Mouse (Mus musculus) heart, postnatal 14 days (tissue): ENCODE measurements at regions not wholly inside any gene's neighbourhood (a gene's known extent, or its start where the extent isn't known, plus 50 kb on each side); places are given as distances from the start of the nearest gene placed in this dataset.

ENCODE experiments used
- DNase-seq, 2 experiments: peaks; one replicate each; pipeline ENCODE4 v3.0.0; 2021 to 2022
- intact Hi-C: fragments of 180-260 bp; cut with DNase I; formaldehyde crosslinking; loops from one replicate; pipeline ENCODE4 v1.15.1; 2025

DNA sequence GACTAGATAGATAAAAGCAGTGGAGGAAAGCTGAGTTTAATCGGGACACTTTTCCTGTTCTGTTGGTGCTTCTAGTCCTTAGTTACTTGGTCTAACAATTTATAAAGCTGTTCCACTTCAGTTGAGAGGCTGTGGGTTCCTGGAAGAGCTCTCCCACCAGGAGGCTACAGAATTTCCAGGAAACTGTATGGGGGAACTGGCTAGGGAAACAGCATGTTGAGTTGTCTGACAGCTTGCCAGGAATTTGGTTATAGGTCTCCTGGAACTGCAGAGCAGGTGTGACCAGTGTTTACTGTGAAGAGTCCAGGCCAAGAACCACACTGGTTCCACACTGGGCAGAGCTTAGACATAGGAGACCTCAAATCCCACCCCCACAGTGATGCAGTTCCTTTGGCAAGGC, 65.0 kb upstream of the Pik3cg start:
- no peak for DNase-seq
- intact Hi-C loops: no loop called here

- intact Hi-C loops: no loop called here
- no peak for DNase-seq
Observed at GRCm38 (mm10) chr12:32279861-32280260, 71.4 kb upstream of the Pik3cg start.

DNA sequence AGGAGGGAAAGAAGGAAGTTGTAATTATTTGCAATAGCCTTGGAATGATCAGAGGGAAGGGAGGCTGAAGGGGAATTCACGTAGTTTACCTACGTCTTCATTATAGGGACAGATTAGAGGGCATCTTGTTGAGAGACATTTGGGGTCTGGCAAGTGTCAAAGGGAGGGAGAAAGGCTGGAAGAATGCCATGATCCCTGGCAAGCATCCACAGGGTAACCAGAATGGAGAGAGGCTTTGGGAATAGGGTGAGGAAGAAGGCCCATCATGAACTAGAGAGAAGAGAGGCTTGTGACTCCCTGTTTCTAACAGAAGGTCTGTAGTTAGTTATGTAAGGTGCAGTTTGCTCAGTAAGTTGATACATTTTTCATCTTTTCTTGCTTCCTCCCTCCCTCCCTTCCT, 71.8 kb upstream of the Pik3cg start:
- DNase-seq: no peak
- intact Hi-C loops: no loop called here

DNA sequence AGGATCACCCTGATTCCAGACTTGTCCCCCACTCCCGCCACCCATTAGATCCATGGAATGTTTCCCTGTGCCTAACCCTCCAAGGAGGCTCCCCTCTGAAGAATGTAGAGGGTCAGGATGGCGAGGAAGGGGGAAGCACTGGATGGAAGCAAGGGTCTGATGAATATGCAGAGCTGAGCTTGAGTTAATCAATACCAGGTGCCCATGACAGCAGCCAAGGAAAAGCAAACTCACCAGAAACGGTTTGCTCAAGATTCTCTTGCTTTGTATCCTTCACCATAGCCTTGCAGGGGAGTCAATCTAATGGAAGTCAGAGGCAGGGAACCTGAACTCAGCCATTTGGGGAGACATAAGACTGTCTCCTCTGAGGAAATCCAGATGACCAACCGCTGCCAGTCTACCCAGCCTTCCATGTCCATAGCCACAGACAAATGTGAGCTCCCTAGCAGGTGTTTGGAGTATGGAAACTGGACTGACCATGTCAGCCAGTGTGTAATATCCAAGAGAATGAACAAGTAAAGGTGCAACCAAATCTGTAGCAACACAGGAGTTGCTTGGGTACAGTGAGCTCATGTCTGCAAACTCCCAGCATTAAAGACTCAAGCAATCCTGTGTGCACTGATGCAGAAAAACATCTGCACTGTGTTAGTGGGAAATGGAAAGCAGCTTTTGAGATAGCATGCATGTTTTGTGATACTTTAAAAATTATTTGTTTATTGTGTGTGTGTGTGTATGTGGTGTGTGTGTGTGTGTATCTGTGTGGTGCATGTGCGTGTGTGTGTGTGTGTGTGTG, 74.1 kb upstream of the Pik3cg start:
- DNase-seq: no peak
- intact Hi-C loops: no loop called here

- intact Hi-C loops: no loop called here
- no peak for DNase-seq
Observed at GRCm38 (mm10) chr12:32285039-32285438, 76.6 kb upstream of the Pik3cg start.

- no peak for DNase-seq
- intact Hi-C loops: no loop called here
Observed at GRCm38 (mm10) chr12:32286652-32287051, 78.2 kb upstream of the Pik3cg start.

DNA sequence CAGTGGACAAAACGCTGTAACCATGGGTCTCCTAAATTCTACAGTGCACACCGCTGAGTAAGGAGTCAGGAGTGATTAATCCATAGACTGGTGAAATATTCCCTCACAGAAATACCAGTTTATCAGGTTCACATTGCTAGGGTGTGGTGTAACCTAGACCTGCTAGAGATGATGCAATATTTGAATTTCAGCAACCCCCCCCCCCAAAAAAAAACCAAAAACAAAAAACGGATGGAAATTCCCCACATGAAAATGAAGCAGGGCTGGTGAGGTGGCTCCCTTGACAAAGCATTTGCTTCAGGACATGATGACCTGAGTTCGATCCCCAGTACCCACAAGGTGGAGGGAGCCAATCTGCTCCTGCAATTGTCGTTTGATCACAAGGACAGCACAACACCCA, 82.7 kb upstream of the Pik3cg start:
- no peak for DNase-seq
- intact Hi-C loops: loop anchor here (5.0 kb wide), 1 partner anchor 606 kb away; no protein-coding TSS in a partner anchor

GRCm38 (mm10) chr12:32291962-32292748, 83.7 kb upstream of the Pik3cg start:
- intact Hi-C loops: loop anchor here (2.0 to 5.0 kb wide), 2 partner anchors 87 to 605 kb away; partner anchors contain the start of gene Ccdc71l

DNA sequence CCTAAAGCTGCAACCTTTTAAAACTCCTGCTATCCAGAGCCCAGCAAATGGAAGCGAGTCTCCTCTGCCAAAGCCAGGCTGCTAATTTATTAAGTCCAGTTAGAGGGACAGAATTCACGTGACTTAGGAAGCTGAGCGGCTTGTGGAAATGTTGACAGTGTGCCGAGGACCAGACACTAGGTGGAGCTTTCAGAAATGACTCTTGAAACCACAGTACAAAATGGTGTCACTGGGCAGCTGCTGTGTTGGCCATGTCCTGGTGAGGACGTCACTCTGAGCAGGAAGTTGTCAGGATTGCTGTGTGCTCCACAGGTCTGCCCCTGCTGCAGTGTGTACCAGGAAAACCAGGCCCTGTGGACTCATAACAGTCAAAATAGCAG, 84.3 kb upstream of the Pik3cg start:
- DNase-seq: peak in 1 of 2 experiments; percentile 4
- intact Hi-C loops: loop anchor here (2.0 to 5.0 kb wide), 2 partner anchors 86 to 605 kb away; partner anchors contain the start of gene Ccdc71l

More at GRCm38 (mm10) chr12:32291962-32292748, 83.7 kb upstream of the Pik3cg start:
- DNase-seq: peak; percentile 57 to 63

- no peak for DNase-seq
- intact Hi-C loops: no loop called here
Observed at GRCm38 (mm10) chr12:32297431-32297830, 81.1 kb upstream of the Ccdc71l start.

GRCm38 (mm10) chr12:32299714-32300113, 78.8 kb upstream of the Ccdc71l start:
- intact Hi-C loops: no loop called here
- DNase-seq: no peak

- intact Hi-C loops: no loop called here
Observed at GRCm38 (mm10) chr12:32305736-32306135, 72.8 kb upstream of the Ccdc71l start.

DNA sequence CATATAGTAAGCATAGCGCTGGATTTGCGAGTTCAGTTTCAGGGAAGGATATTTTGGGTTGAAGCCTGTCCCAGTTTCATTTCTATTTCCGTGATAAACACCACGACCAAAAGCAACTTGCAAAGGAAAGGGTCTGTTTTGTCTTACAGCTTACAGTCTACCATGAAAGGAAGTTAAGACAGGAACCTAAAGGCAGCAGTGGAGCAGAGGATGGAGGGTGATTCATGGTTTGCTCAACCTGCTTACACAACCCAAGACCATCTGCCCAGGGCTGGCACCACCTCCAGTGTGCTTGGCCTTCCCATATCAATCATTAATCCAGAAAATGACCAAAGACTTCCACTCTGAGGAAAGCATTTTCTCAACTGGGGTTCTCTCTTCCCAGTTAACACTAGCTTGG, 72.2 kb upstream of the Ccdc71l start:
- DNase-seq: no peak
- intact Hi-C loops: no loop called here

More at GRCm38 (mm10) chr12:32305736-32306135, 72.8 kb upstream of the Ccdc71l start:
- DNase-seq: no peak

- no peak for DNase-seq
- intact Hi-C loops: no loop called here
Observed at GRCm38 (mm10) chr12:32307280-32308006, 71.1 kb upstream of the Ccdc71l start.

- no peak for DNase-seq
- intact Hi-C loops: no loop called here
Observed at GRCm38 (mm10) chr12:32315099-32315783, 63.3 kb upstream of the Ccdc71l start.
